Mouse (Mus musculus): ENCODE data around the gene Notch1.

Gene Notch1

DNA sequence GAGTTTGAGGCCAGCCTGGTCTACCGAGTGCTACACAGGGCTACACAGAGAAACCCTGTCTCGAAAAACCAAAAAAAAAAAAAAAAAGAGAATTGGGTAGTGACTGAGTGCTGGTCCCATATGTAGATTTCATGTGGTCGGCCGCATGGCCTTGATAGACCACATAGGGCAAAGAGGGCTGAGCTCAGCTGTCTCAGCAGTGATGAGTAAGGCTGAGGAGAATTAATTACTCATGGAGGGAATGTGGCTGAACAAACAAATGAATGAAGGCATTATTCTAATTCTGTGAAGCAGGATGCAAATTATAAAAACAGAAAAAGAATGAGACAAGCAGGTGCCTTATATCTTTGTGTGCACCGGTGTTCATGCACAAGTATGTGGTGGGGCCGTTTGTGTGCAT, 15.4 kb upstream of the Notch1 start:
- no peak for DNase-seq (ENCODE audit: low read depth, low spot score)

DNA sequence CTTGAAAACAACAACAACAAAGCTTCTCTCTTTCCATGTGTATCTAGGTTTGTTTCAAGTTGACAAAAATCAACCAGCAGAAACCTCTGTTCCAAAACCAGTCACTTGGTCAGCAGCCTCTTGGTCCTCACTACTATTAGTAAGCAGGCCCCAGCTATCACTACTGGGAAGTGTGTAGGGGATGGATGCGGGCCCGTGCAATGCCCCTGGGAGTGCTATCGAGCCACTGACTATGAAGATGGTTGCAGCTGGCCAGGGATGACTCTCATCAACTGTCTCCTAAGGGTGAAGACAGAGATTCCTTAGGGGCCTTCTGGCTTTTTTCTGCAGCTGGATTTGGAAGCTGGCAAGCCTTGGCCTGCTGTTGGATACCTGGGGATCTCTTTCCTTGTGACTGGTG, 13.4 kb upstream of the Notch1 start:
- DNase-seq (ENCODE audit: low read depth, low spot score) = no peak

DNA sequence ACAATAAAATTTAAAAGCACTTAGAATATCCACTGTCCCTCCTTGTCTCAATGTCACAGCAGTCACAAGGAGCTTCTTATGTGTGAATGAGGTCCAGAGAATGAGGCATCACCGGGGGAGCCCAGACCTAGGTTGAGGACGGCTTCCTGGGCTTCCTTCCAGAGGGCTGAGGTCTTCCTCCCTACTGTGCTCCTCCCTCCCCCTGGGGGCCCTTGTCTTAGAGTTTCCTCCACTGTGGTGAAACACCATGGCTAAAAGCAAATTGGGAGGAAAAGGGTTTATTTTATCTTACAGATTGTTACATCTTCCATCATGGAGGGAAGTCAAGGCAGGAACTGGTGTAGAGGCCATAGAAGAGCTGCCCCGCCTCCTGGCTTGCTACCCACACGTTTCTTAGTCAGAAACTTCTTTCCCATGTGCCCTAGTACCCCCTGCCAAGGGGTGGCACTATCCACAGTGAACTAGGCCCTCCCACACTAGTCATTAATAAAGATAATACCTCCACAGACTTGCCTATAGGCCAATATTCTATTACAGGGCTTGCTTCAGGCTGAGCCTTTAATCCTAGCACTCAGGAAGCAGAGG, 12.8 kb upstream of the Notch1 start:
- no peak for DNase-seq (ENCODE audit: low read depth, low spot score)

DNA sequence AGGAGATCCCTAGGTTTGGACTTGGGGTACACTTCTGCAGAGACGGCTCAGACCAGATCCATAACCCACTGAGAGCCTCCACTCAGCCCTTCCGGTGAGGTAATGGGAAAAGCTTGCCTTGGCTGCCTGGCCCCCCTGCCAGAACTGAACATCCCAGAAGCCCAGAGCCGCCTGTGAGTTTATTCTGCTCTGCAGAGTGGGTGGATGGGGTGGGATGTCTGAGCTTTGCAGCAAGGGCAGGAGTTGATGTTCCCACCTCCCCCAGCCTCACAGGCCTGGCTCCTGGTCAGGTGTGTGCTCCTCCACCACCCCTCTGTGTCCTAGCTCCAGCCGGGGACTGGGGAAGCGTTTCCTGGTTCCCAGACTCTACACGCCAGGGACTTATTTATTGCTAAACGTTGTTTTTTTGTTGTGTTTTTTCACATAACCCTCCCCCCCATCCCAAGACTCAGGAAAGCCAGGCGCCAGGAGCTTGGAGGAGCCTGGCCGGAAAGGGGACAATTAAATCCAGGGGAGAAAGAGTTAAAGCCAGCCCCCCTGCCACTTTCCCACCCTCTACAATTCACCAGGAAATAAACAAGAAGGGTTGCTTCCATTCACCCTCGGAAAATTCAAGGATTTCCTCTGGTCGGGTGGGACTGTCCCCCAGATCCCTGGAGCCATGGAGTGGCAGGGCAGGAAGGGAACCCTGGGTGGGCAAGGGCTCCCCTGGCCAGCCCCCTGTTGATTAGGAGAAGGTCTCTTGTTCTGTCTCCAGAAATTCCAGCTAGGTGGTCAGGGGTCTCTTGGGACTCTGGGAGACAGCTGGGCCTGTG, 10.2 kb upstream of the Notch1 start:
- no peak for DNase-seq (ENCODE audit: low read depth, low spot score)

DNA sequence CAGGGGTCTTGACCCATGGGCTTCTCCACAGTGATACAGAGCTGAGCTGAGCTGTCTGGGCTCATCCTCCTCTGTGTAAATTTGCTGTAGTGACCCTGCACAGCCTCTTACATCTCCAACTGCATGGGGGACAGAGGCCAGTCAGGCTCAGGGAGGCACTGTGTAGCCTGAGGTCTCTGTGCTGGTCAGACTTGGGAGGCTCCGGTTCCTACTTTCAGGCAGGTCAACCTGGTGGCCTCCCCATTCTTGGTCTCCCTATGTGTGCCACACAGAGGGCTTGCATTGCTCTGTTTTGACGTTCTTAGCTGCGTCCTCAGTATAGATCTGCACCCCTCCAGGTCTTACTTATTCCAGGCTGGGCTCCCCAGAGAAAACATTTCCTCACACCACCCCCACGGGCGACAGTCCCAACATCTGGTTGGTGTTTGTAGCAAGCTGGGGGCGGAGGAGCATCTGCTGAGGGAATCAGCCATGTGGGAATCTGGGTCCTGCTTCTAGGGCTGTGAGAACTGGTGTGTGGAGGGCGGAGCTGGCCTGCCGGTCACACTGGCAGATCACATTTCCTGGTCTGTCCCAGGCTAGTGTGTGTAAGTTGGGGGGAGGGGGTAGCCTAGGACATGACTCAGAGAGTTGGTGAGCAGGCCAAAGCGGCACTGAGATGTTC, 9.0 kb upstream of the Notch1 start:
- no peak for DNase-seq (ENCODE audit: low read depth, low spot score)

DNA sequence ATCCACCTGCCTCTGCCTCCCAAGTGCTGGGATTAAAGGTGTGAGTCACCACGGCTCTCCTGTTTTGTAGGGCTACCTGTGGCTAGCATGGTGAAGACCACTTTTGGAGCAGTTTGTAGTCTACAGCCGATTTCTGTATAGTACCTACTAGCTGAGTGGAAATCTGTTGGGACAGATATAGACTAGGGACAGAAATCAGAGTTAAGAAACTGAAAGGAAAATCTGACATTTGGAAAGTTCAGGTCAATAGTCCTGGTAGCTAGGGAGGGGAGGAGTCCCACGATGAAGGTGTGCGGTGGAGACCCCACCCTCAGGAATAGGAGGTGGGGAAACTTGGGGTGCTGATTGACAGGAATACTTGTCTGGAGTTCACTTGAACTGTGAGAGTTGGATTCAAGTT, 5.9 kb upstream of the Notch1 start:
- DNase-seq (ENCODE audit: low read depth, low spot score) = no peak

DNA sequence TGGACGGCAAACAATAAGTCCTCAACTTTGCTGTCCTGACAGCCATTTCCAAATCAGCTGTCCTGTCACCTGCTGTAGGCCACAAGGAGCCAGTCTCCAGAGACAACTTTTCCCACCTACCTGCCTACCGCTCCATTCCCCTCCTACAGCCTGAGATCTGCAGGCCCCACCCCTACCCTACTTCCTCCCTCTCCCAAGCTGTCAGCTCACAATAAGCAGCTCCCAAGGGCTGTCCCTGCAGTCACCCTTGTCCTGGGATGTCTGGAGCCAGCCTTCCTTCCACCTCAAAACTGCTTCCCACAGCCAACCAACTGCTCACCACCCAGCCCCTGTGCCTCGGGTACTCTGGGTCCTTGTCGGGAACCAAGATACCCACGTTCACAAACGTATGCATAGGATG, 3.3 kb upstream of the Notch1 start:
- no peak for DNase-seq (ENCODE audit: low read depth, low spot score)

DNA sequence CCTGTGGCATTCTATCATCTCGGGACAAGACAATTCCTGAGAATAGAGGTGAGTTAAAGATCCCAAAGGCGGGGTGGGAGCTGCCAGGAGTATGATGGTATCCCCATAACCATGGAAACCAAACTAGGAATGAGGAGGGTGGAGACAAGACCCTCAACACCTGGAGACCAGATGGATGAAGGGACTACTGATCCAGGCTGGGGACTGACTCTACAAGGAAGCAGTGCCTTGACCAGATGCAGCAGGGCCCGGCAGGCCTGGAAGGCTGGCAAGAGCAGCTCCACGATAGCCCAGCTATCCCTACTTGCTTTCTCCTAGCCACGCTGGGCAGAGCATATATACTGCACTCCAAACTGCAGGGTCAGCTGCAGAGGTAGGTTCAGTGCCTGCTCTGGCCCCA, 524 bp upstream of the Notch1 start:
- DNase-seq (ENCODE audit: low read depth, low spot score) = no peak

DNA sequence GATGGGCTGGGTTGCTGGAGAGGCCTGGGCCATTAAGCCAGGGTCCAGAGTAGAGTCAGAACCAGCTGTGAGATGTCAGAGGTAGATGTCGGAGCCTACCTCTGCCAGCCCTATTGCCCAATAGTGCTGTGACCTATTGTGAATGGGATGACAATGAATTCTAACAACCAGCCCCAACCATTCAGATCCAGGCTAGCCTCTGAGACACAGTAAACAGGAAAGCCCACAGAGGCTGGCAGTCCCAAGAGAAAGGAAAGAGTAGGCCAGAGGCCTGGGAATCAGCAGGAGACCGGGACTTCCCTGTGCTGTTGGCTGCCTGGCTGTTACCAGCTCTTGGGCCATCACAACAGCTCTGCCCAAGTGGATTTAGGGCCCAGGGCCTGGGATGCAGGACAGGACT, 1.1 kb downstream of the Notch1 start:
- no peak for DNase-seq (ENCODE audit: low read depth, low spot score)

DNA sequence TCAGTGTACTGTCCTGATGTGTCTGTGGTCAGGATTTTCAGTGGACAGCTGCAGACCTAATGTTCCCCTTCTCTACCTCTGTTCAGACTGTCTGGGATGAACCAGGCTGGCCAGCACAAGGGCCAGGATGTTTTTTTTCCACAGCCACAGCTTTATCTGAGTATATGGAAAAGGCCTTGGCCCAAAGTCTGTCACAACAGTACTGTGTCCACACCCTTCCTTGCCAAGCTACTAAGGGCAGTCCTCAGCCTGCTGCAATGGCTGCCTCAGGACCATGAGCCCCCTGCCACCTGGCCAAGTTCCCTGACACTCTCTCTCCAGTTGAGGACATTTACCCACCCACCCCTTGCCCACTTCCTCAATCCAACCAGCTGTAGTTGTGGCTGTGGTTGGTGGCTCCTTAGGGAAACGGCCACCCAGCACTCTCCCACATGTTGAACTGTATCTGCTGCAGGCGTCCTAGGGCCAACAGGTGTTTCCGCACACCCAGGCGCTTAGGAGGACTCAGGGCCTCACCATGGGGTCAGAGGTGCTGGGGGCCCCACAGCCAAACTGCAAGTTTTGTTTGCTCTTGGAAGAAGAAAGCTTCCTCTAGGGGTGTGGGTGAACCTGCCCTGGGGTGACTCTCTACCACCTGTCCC, 3.2 kb downstream of the Notch1 start:
- DNase-seq (ENCODE audit: low read depth, low spot score) = no peak

DNA sequence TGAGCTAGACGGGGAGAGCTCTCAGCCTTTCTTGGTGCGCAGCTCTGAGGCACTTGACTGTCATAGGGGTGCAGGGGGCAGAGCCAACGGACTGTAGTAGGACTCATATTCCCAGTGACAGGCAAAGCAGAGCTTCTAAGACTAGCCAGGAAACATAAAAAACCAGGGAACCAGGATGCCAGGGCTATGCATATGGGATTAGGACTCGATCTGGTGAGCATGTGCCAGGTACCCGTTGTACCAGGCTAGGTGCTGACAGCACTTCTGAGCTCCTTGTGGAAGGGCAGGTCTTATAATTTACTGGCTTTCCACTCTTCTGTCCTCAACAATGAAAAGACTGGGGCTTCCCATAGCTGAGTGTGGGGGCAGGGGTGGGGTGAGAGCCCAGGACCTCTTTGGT, 7.8 kb downstream of the Notch1 start:
- DNase-seq (ENCODE audit: low read depth, low spot score) = no peak

DNA sequence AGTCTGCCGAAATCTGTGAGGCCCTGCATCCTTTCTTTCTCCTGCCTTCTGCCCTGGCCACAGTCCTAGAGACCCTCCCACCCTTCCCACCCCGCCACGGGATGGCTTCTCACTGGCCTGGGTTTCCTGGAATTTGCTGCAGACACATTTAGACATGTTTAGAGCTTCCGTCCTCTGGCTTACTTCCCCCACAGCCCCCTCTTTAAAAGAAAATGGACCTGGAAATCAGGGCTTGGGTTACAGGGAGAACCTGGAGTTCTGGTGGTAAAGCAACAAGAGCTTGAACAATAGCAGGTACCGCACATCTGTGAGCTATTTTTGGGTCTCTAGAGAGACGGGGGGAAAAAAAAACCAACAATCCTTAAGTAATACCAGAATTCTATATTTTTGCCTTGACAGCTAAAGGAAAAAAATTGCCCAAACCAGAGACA, 8.5 kb downstream of the Notch1 start:
- no peak for DNase-seq (ENCODE audit: low read depth, low spot score)

DNA sequence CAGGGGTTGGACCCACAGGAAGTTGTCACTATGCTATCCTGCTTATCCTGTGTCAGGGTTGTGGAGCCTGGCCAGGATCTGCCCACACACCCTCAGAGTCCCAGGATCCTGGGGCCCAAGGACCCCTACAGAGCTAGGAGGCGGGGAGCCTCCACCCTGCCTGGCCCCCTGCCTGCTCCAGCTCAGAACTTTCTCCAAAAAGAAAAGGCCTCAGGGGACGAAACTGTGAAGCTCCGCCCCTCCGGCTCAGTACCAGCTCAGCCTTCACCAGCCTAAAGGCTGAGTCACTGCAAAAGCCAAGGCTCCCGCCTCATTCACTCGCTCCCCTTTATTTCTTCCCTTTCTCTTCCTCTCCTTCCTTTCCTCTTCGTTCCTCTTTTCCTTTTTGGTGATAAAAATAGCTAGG, 9.0 kb downstream of the Notch1 start:
- no peak for DNase-seq (ENCODE audit: low read depth, low spot score)

DNA sequence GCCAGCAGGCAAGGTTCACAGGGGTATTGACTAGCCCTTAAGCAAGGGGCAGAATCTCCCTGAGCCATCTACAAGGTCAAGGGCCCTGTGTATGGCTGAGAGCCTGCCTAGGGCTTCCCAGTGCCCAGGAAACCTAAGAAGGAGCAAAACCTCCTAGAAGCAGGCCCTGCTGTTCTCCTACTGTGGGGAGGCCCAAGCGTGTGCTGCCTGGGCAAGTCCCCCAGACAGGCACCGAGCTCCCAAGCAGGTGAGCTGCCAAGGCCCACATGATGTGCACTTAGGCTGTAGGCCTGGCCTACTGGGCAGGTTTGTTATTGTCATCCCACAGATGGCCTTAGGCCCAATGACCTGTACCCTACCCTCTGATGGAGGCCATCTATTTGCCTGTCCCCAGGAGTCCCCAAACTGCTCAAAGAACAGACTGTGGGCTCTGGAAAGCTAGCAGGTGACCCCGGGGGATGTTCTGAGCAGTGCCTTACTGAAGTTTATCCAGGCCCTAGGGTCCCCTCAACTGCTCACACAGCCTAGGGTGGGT, 9.7 kb downstream of the Notch1 start:
- DNase-seq (ENCODE audit: low read depth, low spot score) = no peak

DNA sequence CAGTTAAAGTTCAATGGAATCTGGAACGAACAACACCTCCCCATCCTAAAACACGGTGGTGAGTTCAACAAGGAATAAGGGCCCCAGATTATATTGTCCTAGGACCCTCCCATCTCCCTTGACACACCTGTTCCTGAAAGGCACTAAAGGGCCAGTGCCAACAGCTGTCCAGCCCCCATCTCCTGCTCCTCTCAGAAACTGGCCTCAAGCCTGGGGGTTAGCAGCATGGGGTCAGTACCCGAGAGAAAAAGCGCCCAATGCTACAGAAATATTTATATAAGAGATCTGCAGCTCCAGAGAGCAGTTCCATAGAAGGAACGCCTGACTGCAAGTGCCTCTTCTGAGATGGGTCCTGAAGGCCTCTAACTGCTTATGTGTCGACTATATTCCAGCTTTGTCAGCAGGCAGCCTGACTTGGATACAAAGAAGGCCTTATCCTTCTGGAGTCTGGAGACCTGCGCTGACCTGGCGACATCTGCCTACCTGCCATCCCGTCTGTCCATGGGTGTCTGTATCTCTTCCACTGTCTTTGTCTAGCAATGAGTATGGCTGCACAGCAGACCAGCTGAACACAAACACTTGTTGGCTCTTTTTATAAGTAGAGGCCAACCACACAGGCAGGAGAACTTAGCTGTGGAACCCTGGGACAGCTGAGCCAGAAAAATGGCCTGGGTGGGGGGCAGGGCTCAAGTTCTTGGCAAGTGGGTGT, 11.5 kb downstream of the Notch1 start:
- DNase-seq (ENCODE audit: low read depth, low spot score) = no peak

DNA sequence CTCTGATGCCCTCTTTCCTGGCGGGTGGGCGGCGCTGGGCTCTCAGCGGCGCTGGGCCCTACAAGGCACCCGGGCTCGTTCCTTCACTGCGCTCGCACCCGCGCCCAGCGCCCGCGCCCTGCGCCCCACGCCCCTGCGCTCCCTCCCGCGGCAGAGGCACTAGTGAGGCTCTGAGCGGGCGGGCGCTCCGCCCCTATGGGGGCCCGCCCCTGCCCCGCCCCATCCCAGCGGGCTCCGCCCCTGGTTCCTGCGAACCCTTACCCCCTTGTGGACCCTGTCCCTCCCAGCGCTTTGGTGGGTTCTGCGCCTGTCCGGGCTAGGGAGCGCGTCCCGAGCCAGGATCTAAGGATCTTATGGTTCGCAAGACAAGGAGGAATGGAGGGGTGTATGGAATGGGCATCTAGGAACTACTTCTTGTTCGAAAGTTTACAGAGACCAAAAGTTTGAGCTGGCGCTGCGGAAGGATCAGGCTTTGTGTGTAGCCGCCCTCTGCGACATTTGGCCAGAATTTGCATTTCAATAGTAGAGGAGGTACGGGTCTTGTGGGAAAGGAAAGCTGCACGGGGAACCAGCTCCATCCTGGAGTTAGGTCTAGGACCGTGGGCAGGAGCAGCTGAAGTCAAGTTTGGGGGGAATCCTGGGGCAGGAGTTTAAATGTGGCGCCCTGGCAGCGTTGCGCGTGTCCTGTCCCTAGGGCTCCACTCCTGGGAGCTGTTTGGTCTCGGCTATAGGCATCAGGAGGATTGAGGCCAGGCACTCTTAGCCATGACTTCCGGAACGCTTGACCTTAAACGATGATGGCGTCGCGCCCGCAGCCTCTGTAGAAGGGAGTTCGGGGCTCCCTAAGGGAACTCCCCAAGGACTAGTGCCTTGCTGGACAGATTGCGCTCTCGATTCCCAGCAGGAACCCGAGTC, 12.5 kb downstream of the Notch1 start:
- no peak for DNase-seq (ENCODE audit: low read depth, low spot score)

DNA sequence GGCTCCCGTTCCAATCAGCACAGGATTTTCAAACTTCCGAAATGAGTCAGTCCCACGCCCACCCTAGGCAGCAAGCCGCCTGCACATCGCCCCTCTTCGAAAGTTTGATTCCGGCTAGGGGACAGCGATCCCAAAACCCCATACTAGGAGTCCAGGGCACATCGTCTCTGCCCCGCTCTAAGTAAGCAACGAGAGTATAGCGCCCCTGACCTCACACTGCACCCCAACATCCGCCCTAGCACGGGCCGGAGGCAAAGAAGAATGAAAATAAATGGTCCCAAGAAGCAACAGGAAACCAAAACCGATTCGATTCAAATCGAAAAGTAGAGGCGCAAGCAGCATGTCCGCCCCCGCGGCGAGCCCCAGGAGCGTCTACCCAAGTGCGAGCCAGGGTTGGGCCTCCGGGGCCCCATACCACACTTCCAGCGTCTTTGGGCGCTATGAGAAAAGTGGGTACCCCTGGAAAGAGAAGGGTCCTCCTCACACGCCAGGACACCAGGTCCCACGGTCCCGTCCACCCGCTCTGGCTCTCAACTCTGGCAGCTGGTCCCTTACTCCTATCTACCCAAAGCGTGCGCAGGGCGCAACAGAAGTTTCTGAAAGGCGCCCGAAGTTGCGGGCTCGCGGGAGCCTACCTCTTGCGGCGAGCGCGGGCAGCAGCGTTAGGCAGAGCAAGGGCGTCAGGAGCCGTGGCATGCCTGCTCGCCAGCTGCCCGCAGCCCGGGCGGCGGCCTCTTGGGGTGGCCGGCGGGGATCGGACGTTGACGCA, 13.4 kb downstream of the Notch1 start:
- no peak for DNase-seq (ENCODE audit: low read depth, low spot score)

DNA sequence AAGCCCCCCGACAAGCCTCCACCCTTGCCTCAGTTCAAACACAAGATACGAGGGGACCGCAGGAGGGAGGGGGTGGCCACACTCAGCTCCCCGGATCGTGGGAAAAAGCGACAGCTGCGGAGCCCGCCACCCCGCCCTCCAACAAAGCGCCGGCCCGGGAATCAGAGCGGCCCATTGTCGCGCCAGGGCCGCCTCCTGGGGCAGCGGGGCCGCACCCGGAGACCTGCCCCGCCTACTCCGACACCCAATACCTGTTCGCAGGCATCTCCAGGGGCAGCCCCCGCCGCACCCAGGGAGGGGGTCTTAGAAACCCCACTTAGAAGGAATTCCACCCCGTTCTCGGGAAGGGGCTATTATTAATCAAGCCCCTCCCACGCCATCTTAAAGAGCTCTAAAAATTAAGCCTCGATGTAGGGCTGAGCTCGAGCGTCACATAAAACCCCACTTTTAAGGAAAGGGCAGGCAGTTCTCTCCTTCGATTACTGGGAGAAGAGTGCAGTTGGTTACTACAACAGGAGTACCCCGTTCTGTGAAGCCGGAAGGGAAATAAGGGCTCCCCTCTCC, 14.1 kb downstream of the Notch1 start:
- DNase-seq (ENCODE audit: low read depth, low spot score) = no peak

DNA sequence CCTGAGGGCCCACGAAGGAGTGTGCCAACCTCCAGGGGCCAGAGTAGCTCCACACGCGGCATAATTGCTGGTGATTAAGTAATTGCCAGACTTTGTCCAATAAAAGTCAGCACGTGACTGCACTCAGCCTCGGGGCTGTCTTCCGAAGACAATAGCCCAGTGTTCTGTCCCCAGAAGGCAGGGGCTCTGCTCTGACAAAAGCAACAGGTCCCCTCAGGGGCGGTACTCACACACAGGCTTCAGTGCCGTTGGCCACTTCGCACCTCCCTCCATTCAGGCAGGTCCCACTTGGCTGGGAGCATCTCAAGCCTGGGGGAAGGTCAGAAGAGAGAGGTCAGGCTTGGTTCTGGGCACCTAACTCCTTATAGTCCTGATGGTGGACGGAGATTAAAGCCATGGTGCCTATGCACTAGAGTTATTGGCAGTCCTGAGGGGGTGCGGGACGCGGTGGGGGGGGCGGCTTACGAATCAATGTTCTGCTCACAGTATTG, 14.8 kb downstream of the Notch1 start:
- no peak for DNase-seq (ENCODE audit: low read depth, low spot score)

Measured in c-Kit-negative CD71-positive TER-119-positive erythroid progenitor cells, embryonic 14.5 days (primary cell).